Mouse (Mus musculus) liver, adult 2 months (tissue): Measurements from ENCODE around the gene Nedd4.

Source experiments
- CTCF ChIP-seq: fragments of 200-500 bp; IDR thresholded peaks from 2 replicates; pipeline ENCODE4 v1.5.1; 2011; ENCODE audit warnings: low read depth, low read length, control low read depth
- POLR2A ChIP-seq: fragments of 200-500 bp; IDR thresholded peaks from 2 replicates; pipeline ENCODE4 v1.6.1; 2011; ENCODE audit warnings: low read length, control low read depth; ENCODE audit not compliant: insufficient read depth; ENCODE audit errors: extremely low read depth

DNA sequence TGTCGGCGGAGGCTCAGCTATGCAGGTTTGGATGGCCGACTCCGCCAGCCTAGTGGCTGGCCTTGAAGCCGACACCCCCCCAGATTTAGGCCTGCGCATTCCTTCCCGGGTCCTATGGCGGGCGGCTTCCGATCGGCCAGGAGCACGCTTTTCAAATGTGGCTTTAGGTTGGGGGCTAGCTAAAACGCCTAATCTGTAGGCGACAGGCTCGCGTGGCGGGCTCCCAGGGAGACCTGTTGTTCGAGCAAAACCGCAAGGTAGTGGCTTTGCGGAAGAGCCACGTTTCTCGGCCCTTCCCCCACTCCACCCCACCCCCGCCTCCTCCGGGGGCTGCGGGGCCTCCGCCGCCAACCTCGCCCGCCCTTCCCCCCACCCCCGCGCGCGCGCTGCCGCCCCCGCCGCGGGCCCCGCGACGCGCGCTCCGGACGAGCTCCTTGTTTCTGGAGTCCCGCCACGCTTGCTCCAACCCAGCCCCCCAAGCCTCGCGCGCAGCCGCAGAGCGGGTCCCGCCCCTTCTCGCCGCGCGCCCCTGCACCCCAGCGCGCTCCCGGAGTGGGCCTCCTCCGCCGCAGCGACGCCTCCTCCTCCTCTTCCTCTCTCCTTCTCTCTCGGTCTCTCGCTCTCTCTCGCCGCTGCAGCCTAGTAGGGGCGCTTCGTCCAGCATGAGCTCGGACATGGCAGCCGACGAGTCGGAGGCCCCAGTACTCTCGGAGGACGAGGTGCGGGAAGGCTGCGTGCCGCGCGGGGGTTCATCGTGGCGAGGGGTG, at the start of gene Nedd4:
- TF ChIP-seq POLR2A = peak; percentile 94
- no peak for TF ChIP-seq CTCF
